Mouse (Mus musculus) small intestine, adult 2 months (tissue): Measurements from ENCODE around the gene Fbxo24. TPM values are rescaled to one million over a fixed set of nuclear protein-coding genes. Genes with fewer than 3 reads are reported as not detected.
A peak's percentile ranks its signal among the peaks of the same experiment; 100 is the strongest.

Experiments used
- H3K27ac ChIP-seq: fragments of 200-500 bp; 2 replicates; pipeline ENCODE4 v1.5.1; 2012; ENCODE audit warnings: low read depth, low read length, control low read depth, inconsistent platforms; ENCODE audit not compliant: insufficient read depth
- H3K27me3 ChIP-seq: fragments of 200-500 bp; 2 replicates; pipeline ENCODE4 v1.6.1; 2012; ENCODE audit warnings: mild to moderate bottlenecking, moderate library complexity, low read length, inconsistent platforms; ENCODE audit not compliant: control insufficient read depth, insufficient read depth
- H3K36me3 ChIP-seq: fragments of 200-500 bp; 2 replicates; pipeline ENCODE4 v1.6.1; 2012; ENCODE audit warnings: mild to moderate bottlenecking, low read length, control low read depth, inconsistent platforms; ENCODE audit not compliant: control insufficient read depth, insufficient read depth
- H3K4me1 ChIP-seq: fragments of 200-500 bp; 2 replicates; pipeline ENCODE4 v1.6.1; 2012; ENCODE audit warnings: low read length, inconsistent platforms, mixed read lengths; ENCODE audit not compliant: control insufficient read depth, insufficient read depth, insufficient read length
- H3K4me3 ChIP-seq: fragments of 200-500 bp; 2 replicates; pipeline ENCODE4 v1.5.1; 2012; ENCODE audit warnings: low read depth, mild to moderate bottlenecking, control low read depth, inconsistent platforms, low read length, moderate library complexity
- CTCF ChIP-seq: fragments of 200-500 bp; IDR thresholded peaks from 2 replicates; pipeline ENCODE4 v1.5.1; 2012; ENCODE audit warnings: low read depth, mild to moderate bottlenecking, control low read depth, inconsistent platforms, low read length, moderate library complexity, mixed read lengths; ENCODE audit not compliant: insufficient replicate concordance, insufficient read length; ENCODE audit errors: extremely low read depth
- POLR2A ChIP-seq: fragments of 200-500 bp; IDR thresholded peaks from 2 replicates; pipeline ENCODE4 v1.6.1; 2012; ENCODE audit warnings: low read depth, mild to moderate bottlenecking, control low read depth, inconsistent platforms, low read length, moderate library complexity
- WGBS: fragments of 180-500 bp; shearing (Covaris S2); methylation state at CpG from one replicate; pipeline ENCODE4 v1.1.7; 2018; 5-methylcytosine and 5-hydroxymethylcytosine counted together
- polyA plus RNA-seq: library from polyadenylated mRNA; depleted of rRNA; stranded (reverse); fragments of >200 nt; gene quantifications from 2 replicates; pipeline ENCODE4 v1.2.3, GENCODE M21; 2012; rRNA removed

The Fbxo24 gene
- polyA plus RNA-seq, result 0.08 and 0.19 TPM in 2 replicates

GRCm38 (mm10) chr5:137628498-137629305, at the start of gene Fbxo24, which contains the start of the genes Lrch4 and Gm20605:
Gene Fbxo24 (minus strand): TSS chr5:137629002.
Gene Lrch4 (plus strand): TSS chr5:137629121.
Gene Gm20605 (plus strand): TSS chr5:137629175.
- Histone ChIP-seq H3K27ac (peak within 1 kb of the TSS; percentile 92), H3K27me3 (no peaks in the 10 kb centered on the region), H3K4me1 (peaks cover 12% of the 10 kb centered on the region), H3K4me3 (peak within 1 kb of the TSS; percentile 73), H3K36me3 (peaks cover 2% of the 10 kb centered on the region)
- peak; percentile 88 for TF ChIP-seq POLR2A
- no peak for TF ChIP-seq CTCF
- under 1% methylated on average over 46 of the region's 46 CpGs for WGBS

- Histone ChIP-seq H3K36me3 (no peaks in the 10 kb centered on the region), H3K4me1 (peaks cover 13% of the 10 kb centered on the region), H3K4me3 (no peak overlapping the region), H3K27me3 (no peaks in the 10 kb centered on the region), H3K27ac (no peak overlapping the region)
- TF ChIP-seq CTCF (no peak), POLR2A (no peak)
- 98% methylated on average over 8 of the region's 8 CpGs for WGBS
Observed at GRCm38 (mm10) chr5:137677859-137678258, 49.1 kb upstream of the Fbxo24 start.

GRCm38 (mm10) chr5:137674786-137675185, 46.0 kb upstream of the Fbxo24 start:
- H3K27me3 ChIP-seq, result no peaks in the 10 kb centered on the region
- H3K4me1 ChIP-seq, result peaks cover 33% of the 10 kb centered on the region
- TF ChIP-seq CTCF, result no peak
- no peak for TF ChIP-seq POLR2A
- 34% methylated on average over 8 of the region's 8 CpGs for WGBS
- H3K27ac ChIP-seq, result peak overlapping the region; percentile 61; the same call in 1 of the 2 replicates
- no peaks in the 10 kb centered on the region for H3K36me3 ChIP-seq
- H3K4me3 ChIP-seq, result no peak overlapping the region

GRCm38 (mm10) chr5:137673015-137673414, 44.2 kb upstream of the Fbxo24 start:
- Histone ChIP-seq H3K27ac (peak overlapping the region; percentile 92), H3K4me3 (no peak overlapping the region), H3K4me1 (peaks cover 33% of the 10 kb centered on the region; the same call in 1 of the 2 replicates), H3K36me3 (no peaks in the 10 kb centered on the region), H3K27me3 (no peaks in the 10 kb centered on the region)
- TF ChIP-seq POLR2A, result no peak
- TF ChIP-seq CTCF, result no peak
- WGBS, result 32% methylated on average over 6 of the region's 6 CpGs

- Histone ChIP-seq H3K4me3 (no peak overlapping the region), H3K4me1 (peaks cover 33% of the 10 kb centered on the region; the same call in 1 of the 2 replicates), H3K27ac (peak overlapping the region; percentile 92), H3K27me3 (no peaks in the 10 kb centered on the region), H3K36me3 (0 out of 2 replicates have a peak, but pooled peaks cover 2% of the 10 kb centered on the region)
- TF ChIP-seq POLR2A (no peak), CTCF (no peak)
- 67% methylated on average over 5 of the region's 5 CpGs for whole genome bisulfite sequencing
Observed at GRCm38 (mm10) chr5:137672361-137672760, 43.6 kb upstream of the Fbxo24 start.

GRCm38 (mm10) chr5:137671443-137672240, 42.8 kb upstream of the Fbxo24 start:
- WGBS, result under 1% methylated on average over 9 of the region's 9 CpGs
- H3K36me3 ChIP-seq, result peaks cover 6% of the 10 kb centered on the region; the same call in 1 of the 2 replicates
- H3K27me3 ChIP-seq, result no peaks in the 10 kb centered on the region
- H3K4me1 ChIP-seq, result peaks cover 33% of the 10 kb centered on the region; the same call in 1 of the 2 replicates
- TF ChIP-seq CTCF (no peak), POLR2A (no peak)
- H3K27ac ChIP-seq, result peak overlapping the region; percentile 92
- 0 out of 2 replicates have a peak overlapping the region, but pooled peaks have one; percentile 10 for H3K4me3 ChIP-seq
